Mouse (Mus musculus): ENCODE measurements around the gene Lama4. TPM values are rescaled to one million over a fixed set of nuclear protein-coding genes. Genes with fewer than 3 reads are reported as not detected.

The Lama4 gene
- polyA plus RNA-seq, 1 experiment, result 7.6 TPM

DNA sequence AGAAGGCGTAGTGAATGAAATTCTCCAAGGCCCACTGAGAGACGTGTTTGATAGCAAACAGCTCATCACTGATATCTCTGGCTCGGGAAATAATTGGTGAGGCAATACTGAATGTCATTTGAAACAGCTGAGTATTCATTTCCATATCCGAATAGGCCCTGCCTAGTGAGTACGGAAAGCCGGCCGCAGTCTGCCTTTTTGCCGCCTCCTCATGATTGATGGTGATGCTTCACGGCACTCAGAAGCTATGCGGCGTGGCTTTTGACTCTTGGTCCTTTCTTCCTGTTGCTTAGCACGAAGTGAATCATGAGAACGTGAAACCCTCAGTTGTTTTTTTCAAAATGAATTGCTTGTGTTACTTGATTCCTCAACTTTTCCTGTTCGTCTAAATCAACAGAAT, 175.5 kb downstream of the Lama4 start:
- DNase-seq (ENCODE audit: extremely low spot score in 1 of 2, low spot score in 1 of 2), result no peak

DNA sequence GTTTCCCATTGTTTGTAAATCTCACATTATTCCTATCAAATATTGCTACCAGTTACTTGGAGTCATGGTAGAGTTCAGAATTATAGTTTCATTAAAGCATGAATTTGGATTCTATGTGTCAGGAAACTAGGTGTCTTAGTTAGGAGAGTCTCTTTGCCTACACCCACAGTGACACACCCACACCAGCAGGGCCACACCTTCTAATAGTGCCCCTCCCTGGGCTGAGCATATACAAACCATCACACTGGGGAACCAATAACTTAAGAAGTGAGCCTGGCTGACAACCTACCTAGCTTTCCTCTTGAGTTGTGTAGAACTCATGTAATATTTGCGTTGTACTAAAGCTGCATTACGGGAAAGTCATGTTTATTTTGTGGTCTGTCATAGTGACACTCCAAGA, 176.1 kb downstream of the Lama4 start:
- no peak for DNase-seq (ENCODE audit: extremely low spot score in 1 of 2, low spot score in 1 of 2)

DNA sequence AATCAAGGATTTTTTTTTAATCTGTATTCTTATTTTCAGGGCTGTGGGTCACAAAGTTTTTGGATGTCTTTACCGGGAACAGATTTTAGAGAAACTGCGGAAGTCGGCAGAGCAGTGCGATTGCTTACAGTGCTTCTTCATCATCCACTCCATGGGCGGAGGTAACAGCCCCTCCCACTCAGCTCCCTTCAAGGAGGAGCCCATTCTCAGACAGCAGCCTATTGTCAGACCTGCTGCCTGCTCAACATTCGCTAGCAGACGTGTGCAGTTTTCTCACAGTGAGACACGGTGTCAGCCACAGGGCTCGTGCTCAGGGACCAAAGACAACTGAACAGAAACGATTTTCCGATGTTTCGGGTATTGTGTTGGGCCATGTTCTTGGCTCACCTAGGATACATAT, 176.9 kb downstream of the Lama4 start:
- DNase-seq (ENCODE audit: extremely low spot score in 1 of 2, low spot score in 1 of 2), result no peak

DNA sequence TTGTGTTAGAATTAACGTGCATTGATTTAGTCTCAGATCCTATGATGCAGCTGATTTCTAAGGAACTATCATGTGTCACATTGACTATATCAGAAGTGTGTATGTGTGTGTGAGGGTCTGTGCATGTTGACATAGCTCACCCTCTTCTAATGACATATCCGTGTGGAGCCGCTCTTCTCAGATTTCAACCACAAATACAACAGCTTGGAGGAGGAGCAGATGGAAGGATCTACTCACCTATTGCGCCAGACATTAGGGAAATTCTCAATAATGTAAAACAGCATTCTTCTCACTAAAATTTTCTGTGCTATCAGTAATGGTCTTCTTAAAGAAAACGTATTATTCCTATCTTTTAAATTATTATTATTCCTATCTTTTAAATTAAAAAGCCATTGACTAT, 191.4 kb downstream of the Lama4 start:
- DNase-seq (ENCODE audit: extremely low spot score in 1 of 2, low spot score in 1 of 2), result no peak

DNA sequence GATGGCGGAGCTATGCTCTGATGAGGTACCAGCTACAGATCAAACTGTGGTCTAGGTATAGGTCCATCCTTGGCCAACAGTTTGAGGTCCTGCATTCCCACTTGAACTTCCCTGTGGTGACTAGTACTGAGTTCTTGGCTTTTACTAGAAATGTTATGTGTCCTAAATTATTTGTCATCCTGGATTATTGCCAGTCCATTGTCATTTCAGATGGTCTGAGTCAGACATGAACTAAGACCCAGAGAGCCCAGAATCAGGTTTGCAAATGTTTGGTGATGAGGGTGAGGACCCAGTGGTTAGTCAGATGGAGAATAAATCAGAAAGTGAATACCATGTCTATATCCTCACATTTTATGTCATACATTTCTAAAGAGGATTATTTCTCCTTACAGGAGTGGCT, 192.0 kb downstream of the Lama4 start:
- no peak for DNase-seq (ENCODE audit: extremely low spot score in 1 of 2, low spot score in 1 of 2)

DNA sequence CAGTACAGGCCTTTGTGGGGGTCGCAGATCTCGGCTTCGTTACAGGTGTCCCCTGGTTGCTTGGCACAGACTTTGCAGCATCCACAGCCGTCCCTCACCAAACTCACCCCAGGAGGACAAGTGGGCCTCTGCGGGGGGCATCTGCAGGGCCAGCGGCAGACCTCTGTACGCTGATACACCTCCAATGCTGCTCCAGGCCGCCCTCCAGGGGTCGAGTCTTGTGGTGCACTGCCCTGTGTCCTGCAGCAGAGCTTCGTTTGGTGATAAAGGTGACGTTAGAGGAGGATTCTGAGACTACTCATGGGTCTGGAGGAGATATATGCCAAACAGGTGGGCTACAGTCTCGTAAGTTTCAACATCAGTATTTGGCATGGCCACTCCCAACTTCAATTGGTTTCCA, 193.0 kb downstream of the Lama4 start:
- no peak for DNase-seq (ENCODE audit: extremely low spot score in 1 of 2, low spot score in 1 of 2)

Other genes starting within 250 kb of the Lama4 start
- not detected in 2 replicates for gene Rfpl4b, start 143.7 kb upstream of the Lama4 start, polyA plus RNA-seq (2012; rRNA removed)
- 24.2 and 29.7 TPM in 2 replicates for gene Fam229b, start 168.4 kb downstream of the Lama4 start, polyA plus RNA-seq (2012; rRNA removed)
- gene Tube1, start 168.5 kb downstream of the Lama4 start, polyA plus RNA-seq (2012; rRNA removed), result 4.3 and 4.4 TPM in 2 replicates
- gene Ccn6, start 198.3 kb downstream of the Lama4 start, polyA plus RNA-seq (2012; rRNA removed), result 0.19 and 0.36 TPM in 2 replicates

Data from frontal cortex, adult 2 months (tissue).